Mouse (Mus musculus): ENCODE results near the gene Rplp2.
A peak's percentile ranks its signal among the peaks of the same experiment; 100 is the strongest.
"Not testable (repeated sequence)": the region's sequence is repeated elsewhere in the genome, so short reads cannot be mapped to it uniquely, and the experiment has no call there.

The Rplp2 gene

DNA sequence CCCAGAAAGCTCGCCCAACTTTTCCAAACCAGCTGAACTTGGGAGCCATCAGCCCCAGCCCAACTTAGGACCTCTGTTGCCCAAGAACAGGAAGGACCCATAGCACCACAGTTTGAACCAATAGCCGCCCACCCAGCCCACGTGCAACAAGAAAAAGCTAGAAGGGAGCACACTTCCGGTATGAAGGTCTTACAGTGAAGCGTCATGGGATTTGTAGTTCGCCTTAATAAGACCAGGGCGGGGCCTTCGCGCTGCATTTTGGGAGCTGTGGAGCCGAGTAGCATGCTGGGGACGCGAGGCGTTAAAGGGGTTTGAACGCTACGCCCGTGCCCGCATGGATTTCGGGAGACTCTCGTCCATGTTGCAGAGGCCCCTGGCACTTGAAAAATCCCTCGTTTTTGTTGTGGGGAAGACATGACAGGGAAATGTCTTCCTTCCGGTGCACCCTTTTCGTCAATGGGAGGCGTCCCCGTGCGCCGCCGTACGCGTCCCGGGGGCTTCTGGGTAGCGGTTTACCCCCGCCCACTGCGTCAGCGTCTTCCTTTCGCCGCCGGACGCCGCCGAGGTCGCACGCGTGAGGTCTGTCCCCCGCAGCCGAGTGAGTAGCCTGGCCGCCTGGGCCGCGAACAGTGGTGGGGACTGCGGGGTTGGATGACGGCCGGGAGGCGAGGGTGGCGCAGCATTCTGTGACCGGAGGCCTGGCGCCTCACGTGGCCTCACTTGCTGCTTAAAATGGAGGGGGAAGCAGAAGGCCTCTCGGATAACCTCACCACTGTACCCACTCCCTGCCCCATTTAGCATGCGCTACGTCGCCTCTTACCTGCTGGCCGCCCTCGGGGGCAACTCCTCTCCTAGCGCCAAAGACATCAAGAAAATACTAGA lies at the start of gene Rplp2:
TSS of gene Rplp2 (plus strand) at position 261 of the 882 bp plus-strand sequence.
- peak; percentile 79 to 91 for DNase-seq (ENCODE audit: low spot score in 2 of 2)

DNA sequence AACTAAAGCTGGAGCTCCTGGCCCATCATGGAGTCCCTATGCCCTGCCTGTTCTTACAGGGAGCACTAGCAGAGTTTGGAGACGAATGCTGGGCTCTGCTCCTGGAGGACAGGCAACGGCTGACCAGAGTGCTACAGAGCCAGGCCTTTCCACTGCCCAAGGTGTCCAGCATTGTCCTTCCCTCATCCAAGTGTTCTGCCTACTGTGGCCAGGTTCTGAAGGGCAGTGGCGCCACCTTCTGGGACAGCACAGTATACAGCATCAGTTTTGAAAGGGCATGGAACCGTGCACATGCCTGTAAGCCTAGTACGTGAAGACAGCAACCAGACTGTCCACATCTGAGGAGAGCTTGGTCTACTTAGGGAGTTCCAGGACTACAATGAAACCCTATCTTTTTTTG lies 43.9 kb upstream of the Rplp2 start:
- peak in 1 of 2 experiments; percentile 54 for DNase-seq (ENCODE audit: low spot score in 2 of 2)

DNA sequence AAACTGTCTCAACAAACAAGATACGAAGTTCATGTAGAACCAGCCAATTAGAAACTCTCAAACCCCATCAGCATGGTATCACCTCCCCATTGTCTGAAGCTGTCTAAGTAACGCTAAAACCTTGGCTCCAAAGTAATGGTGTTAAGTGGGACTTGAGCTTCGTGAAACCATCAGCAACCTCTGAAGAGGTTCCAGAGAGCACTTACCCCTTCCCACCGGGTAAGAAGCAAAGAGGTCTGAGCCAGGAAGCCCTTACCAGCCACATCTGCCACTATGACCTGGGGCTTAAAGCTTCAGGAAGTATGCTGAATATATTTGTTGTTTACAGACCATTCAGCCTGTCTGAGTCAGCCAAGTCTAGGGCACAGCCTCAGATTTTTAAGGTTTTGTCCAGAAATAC lies 41.7 kb upstream of the Rplp2 start:
- DNase-seq (ENCODE audit: low spot score in 2 of 2) = no peak

DNA sequence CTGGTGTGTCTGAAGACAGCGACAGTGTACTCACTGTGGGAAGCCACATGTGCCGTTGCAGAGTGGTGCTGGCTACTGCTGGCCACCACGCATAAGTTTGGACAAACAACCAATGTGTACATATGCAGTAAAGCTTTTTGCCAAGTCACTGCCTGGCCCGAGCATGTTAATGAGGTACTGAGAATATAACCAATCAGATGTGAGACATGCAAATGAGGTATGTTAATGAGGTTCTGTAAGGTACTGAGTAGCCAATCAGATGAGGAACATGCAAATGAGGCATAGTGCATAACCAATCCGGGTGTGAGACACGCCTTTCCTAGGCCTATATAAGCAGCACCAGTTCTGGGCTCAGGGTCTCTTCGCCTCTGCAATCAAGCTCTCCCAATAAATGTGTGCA lies 39.5 kb upstream of the Rplp2 start:
- DNase-seq (ENCODE audit: low spot score in 2 of 2) = not testable (repeated sequence)

DNA sequence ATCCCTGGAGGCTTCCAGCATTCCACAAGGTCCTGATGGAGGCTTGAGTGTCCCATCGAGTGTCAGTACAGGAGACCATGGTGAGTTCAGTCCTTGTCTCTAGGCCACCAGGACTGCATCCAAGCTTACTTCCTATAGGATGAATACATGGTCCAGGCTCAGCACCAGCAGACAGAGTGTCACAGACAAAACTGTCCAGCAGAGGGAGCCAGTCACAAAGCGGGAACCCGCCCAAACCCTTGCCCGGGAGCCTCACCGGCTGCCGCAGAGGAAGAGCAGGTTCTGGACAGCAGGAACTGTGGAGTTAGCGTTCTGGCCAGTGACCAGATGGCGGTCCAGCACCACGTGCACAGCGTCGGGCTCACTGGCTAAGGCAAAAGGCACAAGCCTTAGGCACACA lies 38.3 kb upstream of the Rplp2 start:
- DNase-seq (ENCODE audit: low spot score in 2 of 2) = peak; percentile 86 to 93

DNA sequence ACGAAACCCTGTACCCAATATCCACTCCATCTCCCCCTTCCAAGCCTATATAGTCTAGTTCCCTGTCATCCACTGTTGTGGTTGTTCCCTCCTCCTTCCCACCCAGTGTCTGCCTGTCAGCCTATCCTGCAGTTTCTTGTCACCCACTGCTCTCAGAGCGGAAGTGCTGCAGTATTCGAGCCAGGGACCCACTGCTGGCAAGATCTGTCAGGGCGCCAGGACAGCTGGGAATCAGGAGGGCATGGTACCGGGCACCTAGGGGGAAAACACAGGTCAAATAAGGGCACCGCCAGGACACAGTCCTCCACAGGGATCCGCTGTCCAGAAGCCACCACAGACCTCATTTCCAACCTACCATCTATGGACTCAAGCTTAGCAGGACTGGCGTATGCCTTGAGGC lies 36.5 kb upstream of the Rplp2 start:
- DNase-seq (ENCODE audit: low spot score in 2 of 2) = no peak

DNA sequence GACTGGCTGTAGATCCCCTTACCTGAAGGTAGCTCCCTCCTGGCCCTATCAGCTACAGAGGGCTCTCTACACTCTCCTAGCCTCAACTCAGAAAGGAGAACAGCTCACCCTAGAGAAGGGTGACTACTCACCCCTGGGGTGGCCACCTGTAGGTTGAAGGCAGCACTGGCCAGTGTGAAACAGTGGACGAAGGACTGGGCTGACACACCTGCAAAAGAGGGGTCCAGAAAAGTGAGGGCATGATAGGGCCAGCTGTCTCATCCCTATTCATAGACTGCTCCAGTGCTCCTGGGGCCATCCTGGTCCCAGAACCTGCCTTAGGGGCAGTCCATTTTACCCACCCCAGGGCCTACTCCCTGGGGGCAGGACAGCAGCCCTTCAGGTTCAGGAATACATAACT lies 35.5 kb upstream of the Rplp2 start:
- DNase-seq (ENCODE audit: low spot score in 2 of 2) = no peak

DNA sequence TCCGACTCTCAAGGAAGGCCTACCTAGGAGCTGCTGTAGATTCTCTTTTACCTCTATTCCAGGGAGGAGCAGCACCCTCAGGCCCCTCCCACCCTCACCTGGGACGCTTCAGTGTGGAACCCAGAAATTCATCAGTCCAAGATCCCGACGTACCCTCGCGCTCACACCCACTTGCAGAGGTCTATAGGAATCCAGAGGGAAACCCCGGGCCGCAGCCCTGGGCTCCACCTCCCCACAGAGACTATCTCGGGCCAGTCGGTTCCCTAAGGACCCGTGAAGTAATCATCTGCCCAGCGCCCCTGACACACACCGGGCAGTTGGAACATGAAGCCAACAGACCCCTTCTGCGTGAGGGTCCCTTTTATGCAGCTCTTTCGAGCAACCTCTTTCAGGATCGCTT lies 33.8 kb upstream of the Rplp2 start:
- no peak for DNase-seq (ENCODE audit: low spot score in 2 of 2)

DNA sequence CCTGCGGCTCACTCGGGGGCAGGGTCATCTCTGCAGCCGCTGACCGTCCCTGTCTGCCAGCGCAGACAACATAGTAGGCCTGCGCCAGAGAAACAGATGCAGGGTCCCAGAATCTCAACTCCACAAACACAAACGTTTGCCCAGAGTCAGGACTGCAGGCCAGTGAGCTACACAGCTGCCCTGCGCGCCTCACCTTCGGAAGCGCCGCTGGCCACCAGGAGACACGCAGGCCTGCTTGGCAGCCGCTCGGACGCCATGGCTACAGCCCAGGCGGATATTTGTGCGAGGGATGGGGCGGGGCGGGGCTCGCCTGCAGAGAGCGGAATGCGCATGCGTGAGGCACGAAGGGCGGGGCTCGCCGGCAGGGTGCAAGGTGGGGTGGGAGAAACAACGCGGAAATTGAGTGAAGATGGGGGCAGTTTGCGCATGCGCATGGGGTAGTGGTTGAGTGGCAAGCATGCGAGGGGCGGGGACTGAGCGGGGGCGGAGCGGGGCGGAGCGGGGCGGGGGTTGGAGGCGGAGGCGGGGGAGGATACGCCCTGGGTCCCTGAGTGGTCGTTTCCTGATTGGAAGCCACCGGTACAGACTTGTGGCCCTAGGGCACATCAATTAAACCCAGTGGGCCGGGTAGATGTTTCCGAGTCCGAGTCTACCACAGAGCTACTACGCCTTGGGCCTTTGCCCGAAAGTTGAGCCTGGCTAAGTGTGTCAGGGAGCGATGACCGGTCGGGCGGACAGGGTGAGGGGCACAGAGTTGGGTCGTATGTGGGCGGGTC lies 33.2 kb upstream of the Rplp2 start, which contains the start of gene Gatd1:
TSS of gene Gatd1 (minus strand) at position 328 of the 776 bp plus-strand sequence.
- DNase-seq (ENCODE audit: low spot score in 2 of 2) = peak; percentile 100

DNA sequence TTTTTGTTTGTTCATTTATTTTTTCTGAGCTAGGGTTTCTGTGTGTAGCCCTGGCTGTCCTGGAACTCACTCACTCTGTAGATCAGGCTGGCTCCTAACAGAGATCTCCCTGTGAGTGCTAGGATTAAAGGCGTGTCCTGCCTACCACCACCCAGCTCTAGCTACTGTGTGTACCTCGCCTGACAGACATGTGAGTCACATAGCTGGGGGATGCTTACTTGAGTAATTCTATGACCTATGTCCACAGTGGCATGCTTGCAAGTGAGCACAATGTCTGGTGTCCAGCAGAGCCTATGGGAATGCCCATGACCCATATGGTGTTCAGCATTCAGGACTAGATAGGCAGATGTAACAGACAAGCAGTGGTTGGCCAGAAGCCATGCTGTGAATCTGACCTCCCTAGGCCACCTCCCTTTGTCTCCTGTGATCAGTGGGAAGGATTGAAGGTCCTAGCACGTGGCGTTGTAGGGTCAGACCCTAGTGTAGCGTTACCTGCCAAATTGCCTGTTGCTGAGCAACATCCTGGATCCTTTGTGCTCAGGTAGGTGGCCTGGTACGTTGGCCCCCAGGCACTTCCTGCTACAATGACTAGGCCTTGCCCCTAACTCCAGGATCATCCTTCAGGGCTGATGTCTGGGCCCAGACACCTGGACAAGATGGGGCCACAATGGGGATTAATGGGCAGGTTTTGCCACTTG lies 30.9 kb upstream of the Rplp2 start:
- DNase-seq (ENCODE audit: low spot score in 2 of 2) = no peak

DNA sequence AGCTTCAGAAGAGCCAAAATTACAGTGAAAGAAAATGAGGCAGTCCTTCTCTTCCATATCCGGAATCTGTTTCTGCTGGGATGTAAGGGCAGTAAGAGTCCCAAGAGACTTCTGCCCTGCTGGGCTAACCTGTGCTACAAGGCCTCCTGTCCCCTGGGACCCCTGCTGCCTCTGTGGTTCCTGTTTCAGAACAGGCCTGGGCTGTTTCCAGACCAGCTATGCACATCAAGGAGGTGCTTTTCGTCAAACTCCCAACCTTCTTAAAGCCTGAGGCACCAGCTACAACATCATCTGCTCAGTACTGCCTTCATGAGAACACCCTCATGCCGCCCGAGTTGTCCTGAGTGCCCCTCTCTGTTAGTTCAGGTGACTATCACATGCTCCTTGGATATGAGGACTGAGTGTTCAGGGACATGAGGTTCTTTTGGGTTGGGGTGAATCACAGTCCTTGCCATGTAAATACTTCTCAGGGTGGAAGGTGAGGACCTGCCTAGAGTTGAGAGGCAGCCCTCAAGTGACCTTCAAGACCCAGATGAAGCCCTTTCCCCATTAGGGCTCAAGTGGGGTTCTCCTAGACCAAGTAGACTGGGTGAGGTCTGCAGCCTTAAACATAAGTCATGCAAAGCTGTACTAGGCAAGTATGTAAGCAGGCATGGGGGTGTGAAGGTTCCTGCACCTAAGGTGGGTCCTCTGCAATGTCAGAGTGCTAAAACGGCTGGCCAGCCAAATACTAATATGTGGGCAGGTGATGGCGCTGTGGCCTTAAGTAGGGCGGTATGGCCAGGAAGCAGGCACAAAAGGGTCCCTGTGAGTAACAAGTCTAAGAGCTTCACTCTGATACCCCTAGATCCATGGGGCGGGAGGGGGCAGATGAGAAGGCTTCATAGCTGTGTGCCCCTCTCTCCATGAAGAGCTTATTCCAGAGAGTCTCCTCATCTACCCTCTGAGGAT lies 29.2 kb upstream of the Rplp2 start:
- no peak for DNase-seq (ENCODE audit: low spot score in 2 of 2)

DNA sequence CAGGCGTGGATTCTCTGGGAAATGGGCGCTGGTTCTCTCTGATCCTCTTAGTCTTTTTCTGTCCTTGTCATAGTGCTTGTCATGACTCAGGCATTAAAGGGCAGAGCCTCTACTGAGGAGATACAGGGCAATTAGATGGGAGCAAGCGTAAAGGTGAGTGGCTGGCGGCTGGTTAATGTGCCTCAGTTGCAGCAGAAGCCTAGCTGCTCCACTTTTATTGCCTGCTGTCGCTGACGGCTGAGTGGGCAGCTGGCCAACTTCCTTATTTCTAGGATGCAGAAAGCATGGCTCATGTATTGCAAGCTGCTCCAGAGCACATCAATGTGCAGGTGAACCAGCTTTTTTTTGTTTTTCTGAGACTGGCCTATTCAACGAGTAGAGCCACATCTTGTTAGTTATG lies 28.2 kb upstream of the Rplp2 start:
- DNase-seq (ENCODE audit: low spot score in 2 of 2) = no peak

DNA sequence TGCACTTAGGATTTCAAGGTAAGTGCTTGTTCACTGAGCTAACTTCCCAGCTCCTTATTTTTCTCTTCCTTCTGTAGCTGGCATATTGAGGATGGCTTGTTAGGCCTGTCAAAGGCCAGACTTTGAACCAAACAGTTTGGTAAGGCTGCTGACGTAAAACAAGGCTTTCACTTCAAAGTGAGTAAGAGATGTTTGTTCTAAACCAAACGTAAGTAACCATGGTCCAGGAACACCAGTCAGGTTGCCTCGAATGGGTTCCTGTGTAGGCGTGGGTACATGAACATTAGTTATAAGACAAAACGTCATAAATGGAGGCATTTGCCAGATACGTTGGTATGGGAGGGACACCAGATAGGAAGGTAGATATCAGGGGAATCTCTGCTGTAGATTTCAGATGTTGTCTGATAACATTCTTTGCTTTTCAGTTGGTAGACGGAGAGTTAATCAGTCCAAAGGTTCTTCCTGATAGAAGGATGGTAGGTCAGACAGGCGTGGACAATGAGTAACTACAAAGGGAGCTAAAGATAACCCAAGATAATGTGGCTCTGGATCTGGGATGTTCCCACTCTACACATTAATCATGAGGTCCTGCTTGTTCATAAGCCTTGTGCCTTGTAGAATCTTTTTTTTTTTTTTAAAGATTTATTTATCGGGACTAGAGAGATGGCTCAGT lies 27.0 kb upstream of the Rplp2 start:
- no peak for DNase-seq (ENCODE audit: low spot score in 2 of 2)

DNA sequence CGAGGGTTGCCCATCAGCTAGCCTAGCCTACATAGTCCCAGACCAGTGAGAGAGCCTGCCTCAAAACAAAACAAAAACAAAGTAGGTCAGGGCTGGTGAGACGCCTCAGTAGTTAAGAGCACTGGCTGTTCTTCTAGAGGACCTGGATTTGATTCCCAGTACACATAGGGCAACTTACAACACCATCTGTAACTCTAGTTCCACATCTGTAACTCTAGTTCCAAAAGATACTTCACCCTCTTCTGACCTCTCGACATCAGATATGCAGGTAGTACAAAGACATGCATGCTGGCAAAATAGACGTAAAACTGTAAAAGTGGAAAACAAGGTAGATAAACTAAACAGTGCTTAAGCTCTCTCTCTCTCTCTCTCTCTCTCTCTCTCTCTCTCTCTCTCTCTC lies 23.4 kb upstream of the Rplp2 start:
- no peak for DNase-seq (ENCODE audit: low spot score in 2 of 2)

DNA sequence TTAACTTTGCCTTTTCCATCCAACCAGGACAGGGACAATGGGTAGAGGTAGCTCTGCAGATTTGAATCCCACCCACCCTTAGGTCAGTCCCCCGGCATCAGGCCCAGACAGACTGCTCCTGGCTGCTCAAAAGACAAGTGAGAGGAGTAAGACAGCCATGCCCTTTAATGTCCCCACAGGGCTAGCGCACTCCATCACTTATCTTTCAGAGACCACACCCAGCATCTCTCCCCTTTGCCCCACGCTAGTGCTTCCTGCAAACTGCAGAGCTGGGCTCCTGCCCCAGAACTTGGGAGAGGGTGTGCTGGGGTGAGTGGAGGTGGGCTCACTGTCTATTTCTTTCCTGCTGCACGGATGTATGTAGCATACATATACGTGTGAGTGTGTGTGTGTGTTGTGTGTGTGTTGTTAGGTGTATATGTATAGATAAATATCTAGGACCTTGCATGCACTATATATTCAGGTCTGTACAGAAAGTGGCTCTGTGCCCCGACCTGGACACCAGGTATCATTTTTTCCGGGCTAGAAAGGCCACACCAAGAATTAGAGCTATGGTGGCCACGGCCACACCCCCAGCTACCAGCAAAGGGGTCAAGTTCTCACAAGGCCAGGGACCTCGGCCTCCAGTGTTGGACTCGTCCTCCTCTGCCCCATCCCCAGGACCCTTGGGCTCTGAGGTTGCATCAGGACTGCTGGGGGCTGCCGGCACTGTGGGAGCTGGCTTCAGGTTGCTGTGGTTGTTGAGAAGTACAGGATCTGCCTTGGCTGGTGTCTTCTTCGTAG lies 20.0 kb upstream of the Rplp2 start:
- DNase-seq (ENCODE audit: low spot score in 2 of 2) = no peak

DNA sequence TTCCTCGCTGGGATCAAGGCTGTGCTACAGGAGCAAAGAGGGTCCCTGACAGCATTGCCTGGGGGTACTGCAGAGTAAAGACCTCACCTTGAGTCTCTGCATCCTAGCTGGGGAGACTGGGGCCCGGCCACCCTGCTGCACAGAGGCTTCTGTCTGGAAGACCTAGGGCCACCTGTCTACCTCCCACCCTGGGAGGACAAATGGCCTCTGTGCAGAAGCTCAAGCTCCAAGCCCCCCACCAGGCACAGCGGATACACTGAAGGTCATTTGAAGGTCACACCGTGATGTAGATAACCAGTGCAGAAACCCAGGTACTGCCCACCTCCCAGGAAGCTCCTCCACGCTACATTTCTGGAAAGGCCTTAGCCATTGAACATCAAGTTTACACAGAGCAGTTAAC lies 18.5 kb upstream of the Rplp2 start:
- no peak for DNase-seq (ENCODE audit: low spot score in 2 of 2)

DNA sequence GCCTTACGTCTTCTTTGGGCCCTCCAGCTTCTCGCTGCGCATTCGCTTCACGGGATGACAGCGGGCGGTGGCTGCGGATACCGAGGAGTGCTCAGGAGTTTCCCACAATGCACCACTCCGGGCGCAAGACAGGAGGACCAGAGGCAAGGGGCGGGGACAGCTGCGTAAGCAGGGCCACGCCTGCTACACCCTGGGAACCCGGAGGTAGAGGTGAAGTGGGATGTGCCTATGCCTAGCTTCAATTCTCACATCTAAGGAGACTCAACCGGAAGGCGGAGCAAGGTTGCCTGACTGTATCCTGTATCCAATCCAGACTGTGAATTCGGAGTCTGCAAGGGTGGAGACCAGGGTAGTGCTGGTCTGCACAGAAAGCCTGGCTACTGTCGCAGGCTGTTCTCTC lies 17.9 kb upstream of the Rplp2 start, which contains the start of gene Cend1:
TSS of gene Cend1 (minus strand) at position 182 of the 400 bp plus-strand sequence.
- peak in 1 of 2 experiments; percentile 56 for DNase-seq (ENCODE audit: low spot score in 2 of 2)

DNA sequence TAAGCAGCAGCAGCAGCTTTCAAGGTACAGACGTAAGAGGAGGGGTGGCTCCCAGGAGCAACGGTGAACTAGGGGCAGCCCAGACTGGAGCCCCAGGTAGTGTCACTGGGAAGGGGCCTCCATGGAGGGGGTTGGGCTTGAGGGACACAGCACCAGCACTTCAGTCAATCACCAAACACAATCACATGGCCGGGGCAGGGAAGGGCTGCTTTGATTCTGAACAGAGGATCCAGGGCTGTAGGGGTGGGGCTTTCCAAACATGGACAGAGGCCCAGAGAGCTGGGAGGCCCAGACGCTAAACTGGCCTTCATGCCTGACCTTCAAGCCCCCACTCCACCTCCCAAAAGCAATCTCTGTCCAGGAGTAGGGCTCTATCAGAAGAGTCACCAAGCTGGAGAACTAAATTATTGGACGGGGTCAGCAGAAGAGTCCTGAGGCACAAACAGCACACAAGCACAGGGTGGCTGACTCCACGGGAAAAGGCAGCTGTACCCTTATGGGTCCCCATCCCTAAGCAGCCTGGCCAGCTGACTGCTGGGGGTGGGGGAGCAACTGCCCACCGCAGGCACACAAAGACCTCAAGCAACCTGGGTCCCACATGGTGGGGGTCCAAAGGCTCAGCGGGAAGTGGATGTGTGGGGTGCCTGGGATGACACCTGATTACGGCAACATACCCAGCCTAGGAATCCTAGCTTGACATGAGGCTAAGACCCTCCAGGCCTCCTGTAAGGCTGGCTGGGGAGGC lies 17.2 kb upstream of the Rplp2 start:
- no peak for DNase-seq (ENCODE audit: low spot score in 2 of 2)
